Mouse (Mus musculus): ENCODE results near the gene Rasa4. TPM values are rescaled to one million over a fixed set of nuclear protein-coding genes. Genes with fewer than 3 reads are reported as not detected.
"Not testable (repeated sequence)": the region's sequence is repeated elsewhere in the genome, so short reads cannot be mapped to it uniquely, and the experiment has no call there.

The Rasa4 gene
- polyA plus RNA-seq, 1 experiment from 2014 or later = 25.0 TPM

- no peak overlapping the region for H3K27ac ChIP-seq (ENCODE audit: low read depth, low read length)
These were observed 38.3 kb upstream of the Rasa4 start for GRCm38 (mm10) chr5:136045408-136045807.

GRCm38 (mm10) chr5:136045987-136046386 lies 37.7 kb upstream of the Rasa4 start:
- Histone ChIP-seq H3K27me3 (replicated peaks; ENCODE audit: control insufficient read depth, insufficient read depth, low read length) (no peaks in the 10 kb centered on the region; the same call in 1 of the 2 replicates), H3K36me3 (ENCODE audit: control insufficient read depth, insufficient read depth, low read length) (no peaks in the 10 kb centered on the region), H3K4me1 (ENCODE audit: control insufficient read depth, insufficient read depth, low read depth, low read length) (no peaks in the 10 kb centered on the region), H3K9ac (ENCODE audit: low read depth, low read length) (no peak overlapping the region), H3K4me3 (ENCODE audit: low read length) (no peak overlapping the region), H3K9me3 (ENCODE audit: control insufficient read depth, low read length) (no peaks in the 10 kb centered on the region), H3K4me2 (ENCODE audit: low read length) (no peak overlapping the region), H3K27ac (ENCODE audit: low read depth, low read length) (no peak overlapping the region)
- WGBS = 2% methylated on average over 10 of the region's 10 CpGs
- ATAC-seq = no peak

More at GRCm38 (mm10) chr5:136045408-136045807, 38.3 kb upstream of the Rasa4 start:
- no peaks in the 10 kb centered on the region for H3K4me1 ChIP-seq (ENCODE audit: control insufficient read depth, insufficient read depth, low read depth, low read length)
- H3K4me3 ChIP-seq (ENCODE audit: low read length) = no peak overlapping the region
- no peaks in the 10 kb centered on the region for H3K36me3 ChIP-seq (ENCODE audit: control insufficient read depth, insufficient read depth, low read length)
- no peak overlapping the region for H3K9ac ChIP-seq (ENCODE audit: low read depth, low read length)
- no peaks in the 10 kb centered on the region for H3K9me3 ChIP-seq (ENCODE audit: control insufficient read depth, low read length)
- no peak overlapping the region for H3K4me2 ChIP-seq (ENCODE audit: low read length)
- ATAC-seq = no peak
- WGBS = 33% methylated on average over 9 of the region's 9 CpGs
- H3K27me3 ChIP-seq (replicated peaks; ENCODE audit: control insufficient read depth, insufficient read depth, low read length) = no peaks in the 10 kb centered on the region; the same call in 1 of the 2 replicates

- not testable (repeated sequence) for H3K27me3 ChIP-seq (replicated peaks; ENCODE audit: control insufficient read depth, insufficient read depth, low read length); ATAC-seq; H3K9ac ChIP-seq (ENCODE audit: low read depth, low read length); H3K4me2 ChIP-seq (ENCODE audit: low read length); H3K4me1 ChIP-seq (ENCODE audit: control insufficient read depth, insufficient read depth, low read depth, low read length); H3K4me3 ChIP-seq (ENCODE audit: low read length); H3K9me3 ChIP-seq (ENCODE audit: control insufficient read depth, low read length); H3K36me3 ChIP-seq (ENCODE audit: control insufficient read depth, insufficient read depth, low read length); H3K27ac ChIP-seq (ENCODE audit: low read depth, low read length)
These were observed 35.2 kb upstream of the Rasa4 start for GRCm38 (mm10) chr5:136048541-136048940.

GRCm38 (mm10) chr5:136049926-136050325 lies 33.8 kb upstream of the Rasa4 start:
- Histone ChIP-seq H3K4me2 (ENCODE audit: low read length) (no peak overlapping the region), H3K27ac (ENCODE audit: low read depth, low read length) (no peak overlapping the region), H3K9ac (ENCODE audit: low read depth, low read length) (no peak overlapping the region), H3K4me3 (ENCODE audit: low read length) (no peak overlapping the region), H3K27me3 (replicated peaks; ENCODE audit: control insufficient read depth, insufficient read depth, low read length) (no peaks in the 10 kb centered on the region), H3K36me3 (ENCODE audit: control insufficient read depth, insufficient read depth, low read length) (no peaks in the 10 kb centered on the region), H3K4me1 (ENCODE audit: control insufficient read depth, insufficient read depth, low read depth, low read length) (peaks cover 9% of the 10 kb centered on the region), H3K9me3 (ENCODE audit: control insufficient read depth, low read length) (no peaks in the 10 kb centered on the region)
- WGBS = 58% methylated on average over 6 of the region's 6 CpGs
- ATAC-seq = no peak

- peaks cover 9% of the 10 kb centered on the region for H3K4me1 ChIP-seq (ENCODE audit: control insufficient read depth, insufficient read depth, low read depth, low read length)
- no peaks in the 10 kb centered on the region for H3K9me3 ChIP-seq (ENCODE audit: control insufficient read depth, low read length)
- no peaks in the 10 kb centered on the region for H3K27me3 ChIP-seq (replicated peaks; ENCODE audit: control insufficient read depth, insufficient read depth, low read length)
- ATAC-seq = peak; percentile 82
- H3K4me3 ChIP-seq (ENCODE audit: low read length) = no peak overlapping the region
- no peaks in the 10 kb centered on the region for H3K36me3 ChIP-seq (ENCODE audit: control insufficient read depth, insufficient read depth, low read length)
- H3K27ac ChIP-seq (ENCODE audit: low read depth, low read length) = no peak overlapping the region; the same call in none of the 2 replicates
- WGBS = 8% methylated on average over 10 of the region's 10 CpGs
- no peak overlapping the region for H3K9ac ChIP-seq (ENCODE audit: low read depth, low read length)
- no peak overlapping the region for H3K4me2 ChIP-seq (ENCODE audit: low read length)
These were observed 32.3 kb upstream of the Rasa4 start for GRCm38 (mm10) chr5:136051231-136052085.

GRCm38 (mm10) chr5:136052861-136053655 lies 30.7 kb upstream of the Rasa4 start:
- Histone ChIP-seq H3K27ac (ENCODE audit: low read depth, low read length) (no peak overlapping the region), H3K36me3 (ENCODE audit: control insufficient read depth, insufficient read depth, low read length) (no peaks in the 10 kb centered on the region), H3K9me3 (ENCODE audit: control insufficient read depth, low read length) (no peaks in the 10 kb centered on the region), H3K9ac (ENCODE audit: low read depth, low read length) (no peak overlapping the region), H3K27me3 (replicated peaks; ENCODE audit: control insufficient read depth, insufficient read depth, low read length) (no peaks in the 10 kb centered on the region), H3K4me3 (ENCODE audit: low read length) (no peak overlapping the region), H3K4me2 (ENCODE audit: low read length) (no peak overlapping the region), H3K4me1 (ENCODE audit: control insufficient read depth, insufficient read depth, low read depth, low read length) (peaks cover 9% of the 10 kb centered on the region)
- 85% methylated on average over 8 of the region's 8 CpGs for WGBS
- no peak for ATAC-seq

- Histone ChIP-seq H3K4me2 (ENCODE audit: low read length) (no peak within 1 kb of the TSS), H3K4me1 (ENCODE audit: control insufficient read depth, insufficient read depth, low read depth, low read length) (peaks cover 9% of the 10 kb centered on the region), H3K27me3 (replicated peaks; ENCODE audit: control insufficient read depth, insufficient read depth, low read length) (no peaks in the 10 kb centered on the region), H3K9me3 (ENCODE audit: control insufficient read depth, low read length) (no peaks in the 10 kb centered on the region), H3K27ac (ENCODE audit: low read depth, low read length) (no peak within 1 kb of the TSS), H3K4me3 (ENCODE audit: low read length) (no peak within 1 kb of the TSS), H3K9ac (ENCODE audit: low read depth, low read length) (no peak within 1 kb of the TSS), H3K36me3 (ENCODE audit: control insufficient read depth, insufficient read depth, low read length) (no peaks in the 10 kb centered on the region)
- ATAC-seq = no peak
- 93% methylated on average over 11 of the region's 11 CpGs for WGBS
These were observed 29.2 kb upstream of the Rasa4 start, which contains the start of gene Upk3bl for GRCm38 (mm10) chr5:136054301-136055077. Gene Upk3bl (plus strand): TSS chr5:136054492.

- Histone ChIP-seq H3K4me3 (ENCODE audit: low read length) (no peak overlapping the region), H3K9me3 (ENCODE audit: control insufficient read depth, low read length) (no peaks in the 10 kb centered on the region), H3K4me2 (ENCODE audit: low read length) (no peak overlapping the region), H3K27me3 (replicated peaks; ENCODE audit: control insufficient read depth, insufficient read depth, low read length) (no peaks in the 10 kb centered on the region), H3K36me3 (ENCODE audit: control insufficient read depth, insufficient read depth, low read length) (no peaks in the 10 kb centered on the region), H3K9ac (ENCODE audit: low read depth, low read length) (no peak overlapping the region), H3K27ac (ENCODE audit: low read depth, low read length) (no peak overlapping the region), H3K4me1 (ENCODE audit: control insufficient read depth, insufficient read depth, low read depth, low read length) (peaks cover 8% of the 10 kb centered on the region)
- no peak for ATAC-seq
- whole genome bisulfite sequencing = 44% methylated on average over 4 of the region's 4 CpGs
These were observed 27.7 kb upstream of the Rasa4 start for GRCm38 (mm10) chr5:136056062-136056461.

Data from hindbrain, embryonic 16.5 days (tissue).